ENCODE assay signal across 11 mouse cellular contexts in the genomic region with DNA sequence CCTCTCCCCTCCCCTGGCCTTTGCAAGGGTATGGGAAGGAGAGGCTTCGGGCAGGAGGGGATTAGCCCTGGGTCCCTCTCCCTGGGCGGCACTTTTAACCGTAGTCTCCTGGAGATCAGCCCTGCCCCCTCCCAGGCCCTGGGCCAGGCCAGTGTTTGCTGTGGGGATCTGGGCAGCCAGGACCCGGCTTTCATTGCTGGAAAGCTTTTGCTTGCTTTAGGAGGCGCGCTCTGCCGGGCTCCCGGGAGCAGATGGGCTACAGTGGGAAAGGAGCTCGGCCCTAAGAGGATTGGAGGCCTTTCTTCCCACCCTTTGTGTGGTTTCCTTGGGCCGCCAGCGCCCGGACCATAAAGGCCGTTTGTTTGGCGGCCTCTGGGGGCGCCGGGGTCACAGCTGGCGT. TPM values are rescaled to one million over a fixed set of nuclear protein-coding genes. Genes with fewer than 3 reads are reported as not detected.
A peak's percentile ranks its signal among the peaks of the same experiment; 100 is the strongest.
DNase-seq lines count a peak whose midpoint lies in the region; ATAC-seq lines count a peak whose summit lies in the region.
"Had no signal": no experiment of that assay in that cellular context is flagged by ENCODE, and none has a peak within 500 bp of the region (broad histone marks: within the 10 kb centered on the region; RNA-seq: fewer than 3 reads in every experiment).

No protein-coding gene starts in this region.

- ATAC-seq in heart, embryonic 15.5 days (replicated peaks; ENCODE audit: insufficient number of reproducible peaks, insufficient read depth, low FRiP score, low read depth): no peak
- no peak for ATAC-seq in heart, embryonic 12.5 days (ENCODE audit: insufficient number of reproducible peaks, low FRiP score)
- no peak for ATAC-seq in limb, embryonic 11.5 days (ENCODE audit: insufficient number of reproducible peaks, low FRiP score, low TSS enrichment, low read depth)

- H3K36me3 ChIP-seq in heart, embryonic 15.5 days: no peaks in the 10 kb centered on the region
- H3K36me3 ChIP-seq in heart, embryonic 12.5 days: no peaks in the 10 kb centered on the region
- H3K36me3 ChIP-seq in forebrain, embryonic 10.5 days (replicated peaks): no peaks in the 10 kb centered on the region
- H3K36me3 ChIP-seq in limb, embryonic 11.5 days (ENCODE audit: control insufficient read depth, insufficient read depth, low read length): no peaks in the 10 kb centered on the region

- DNase-seq in forebrain, embryonic 10.5 days (ENCODE audit: extremely low spot score, low spot score): peak; percentile 59
- DNase-seq in limb, embryonic 11.5 days (ENCODE audit: low spot score): no peak
- peak; percentile 84 for DNase-seq in retina, postnatal 1 day
- no peak for DNase-seq in spleen, postnatal 36 days (ENCODE audit: low spot score in 2 of 2)
- DNase-seq in heart, postnatal 10 days: no peak
- no peak for DNase-seq in kidney, postnatal 4 days
- DNase-seq: B cell, adult 2 months; cerebellum, adult 2 months; heart, postnatal 36 days had no signal

- H3K27ac ChIP-seq in heart, embryonic 15.5 days: no peak overlapping the region
- H3K27ac ChIP-seq in heart, embryonic 12.5 days (ENCODE audit: poor library complexity, severe bottlenecking): no peak overlapping the region
- peak overlapping the region; percentile 87 for H3K27ac ChIP-seq in forebrain, embryonic 10.5 days
- no peak overlapping the region for H3K27ac ChIP-seq in limb, embryonic 11.5 days (replicated peaks; ENCODE audit: low read depth, low read length)

- peaks cover 74% of the 10 kb centered on the region for H3K27me3 ChIP-seq in heart, embryonic 15.5 days
- peaks cover 96% of the 10 kb centered on the region for H3K27me3 ChIP-seq in heart, embryonic 12.5 days (replicated peaks)
- H3K27me3 ChIP-seq in forebrain, embryonic 10.5 days (ENCODE audit: poor library complexity, severe bottlenecking): peaks cover 37% of the 10 kb centered on the region
- no peaks in the 10 kb centered on the region for H3K27me3 ChIP-seq in limb, embryonic 11.5 days (ENCODE audit: control insufficient read depth, insufficient read depth, low read length)

- H3K4me2 ChIP-seq in heart, embryonic 15.5 days: 0 out of 2 replicates have a peak overlapping the region, but pooled peaks have one; percentile 13
- H3K4me2 ChIP-seq in heart, embryonic 12.5 days: no peak overlapping the region
- peak overlapping the region; percentile 21; the same call in 1 of the 2 replicates for H3K4me2 ChIP-seq in limb, embryonic 11.5 days (ENCODE audit: low read depth, severe bottlenecking)

- peaks cover 4% of the 10 kb centered on the region; the same call in 1 of the 2 replicates for H3K4me1 ChIP-seq in heart, embryonic 15.5 days (replicated peaks)
- H3K4me1 ChIP-seq in heart, embryonic 12.5 days (replicated peaks): peaks cover 12% of the 10 kb centered on the region; the same call in 1 of the 2 replicates
- peaks cover 79% of the 10 kb centered on the region for H3K4me1 ChIP-seq in forebrain, embryonic 10.5 days
- H3K4me1 ChIP-seq in limb, embryonic 11.5 days (ENCODE audit: control insufficient read depth, insufficient read depth, low read length): peaks cover 13% of the 10 kb centered on the region

- H3K9ac ChIP-seq in heart, embryonic 15.5 days: no peak overlapping the region
- H3K9ac ChIP-seq in heart, embryonic 12.5 days: no peak overlapping the region; the same call in 1 of the 2 replicates
- H3K9ac ChIP-seq in limb, embryonic 11.5 days (ENCODE audit: low read length): peak overlapping the region; percentile 32

- no peak overlapping the region for H3K4me3 ChIP-seq in heart, embryonic 15.5 days
- H3K4me3 ChIP-seq in heart, embryonic 12.5 days: no peak overlapping the region
- peak overlapping the region; percentile 14; the same call in 1 of the 2 replicates for H3K4me3 ChIP-seq in forebrain, embryonic 10.5 days
- no peak overlapping the region for H3K4me3 ChIP-seq in limb, embryonic 11.5 days (ENCODE audit: low read depth, low read length)

- no peaks in the 10 kb centered on the region for H3K9me3 ChIP-seq in heart, embryonic 15.5 days (replicated peaks)
- H3K9me3 ChIP-seq in heart, embryonic 12.5 days (replicated peaks): no peaks in the 10 kb centered on the region
- 0 out of 2 replicates have a peak, but pooled peaks cover 3% of the 10 kb centered on the region for H3K9me3 ChIP-seq in forebrain, embryonic 10.5 days
- no peaks in the 10 kb centered on the region for H3K9me3 ChIP-seq in limb, embryonic 11.5 days (ENCODE audit: control insufficient read depth, low read length)

- intact Hi-C loops in heart, postnatal 10 days (cut with DNase I): no loop called here

- 8% methylated on average over 17 of the region's 17 CpGs for WGBS in heart, embryonic 15.5 days
- 10% methylated on average over 17 of the region's 17 CpGs for WGBS in heart, embryonic 12.5 days
- 3% methylated on average over 17 of the region's 17 CpGs for WGBS in forebrain, embryonic 10.5 days
- 6% methylated on average over 17 of the region's 17 CpGs for WGBS in limb, embryonic 11.5 days

RNA-seq across cellular contexts. Expression of gene C1qb, which starts 24.2 kb away (rescaled TPM):
- 43.1 and 60.2 TPM in 2 replicates for polyA plus RNA-seq in heart, embryonic 15.5 days (2015; fragmentation: Nextera tagmentation; extraction: Ambion mirVana)
- polyA plus RNA-seq in heart, embryonic 12.5 days (2016; fragmentation: Nextera tagmentation; extraction: Ambion mirVana): 18.8 and 19.3 TPM in 2 replicates
- polyA plus RNA-seq in forebrain, embryonic 10.5 days (2016; fragmentation: Nextera tagmentation; extraction: Ambion mirVana): 15.1 and 15.5 TPM in 2 replicates
- 16.4 and 16.5 TPM in 2 replicates for polyA plus RNA-seq in limb, embryonic 11.5 days (2014; fragmentation: Nextera tagmentation; extraction: Ambion mirVana)
- 10 to 100 TPM; 26.0 to 28.3 TPM for total RNA-seq in heart, postnatal 10 days (2021)

RNA-seq across cellular contexts. Expression of gene Ephb2, which starts 26.0 kb away (rescaled TPM):
- polyA plus RNA-seq in heart, embryonic 15.5 days (2015; fragmentation: Nextera tagmentation; extraction: Ambion mirVana): 1.3 and 3.3 TPM in 2 replicates
- polyA plus RNA-seq in heart, embryonic 12.5 days (2016; fragmentation: Nextera tagmentation; extraction: Ambion mirVana): 1.5 and 2.1 TPM in 2 replicates
- polyA plus RNA-seq in forebrain, embryonic 10.5 days (2016; fragmentation: Nextera tagmentation; extraction: Ambion mirVana): 9.5 and 9.7 TPM in 2 replicates
- polyA plus RNA-seq in limb, embryonic 11.5 days (2014; fragmentation: Nextera tagmentation; extraction: Ambion mirVana): 12.5 and 16.2 TPM in 2 replicates
- total RNA-seq in heart, postnatal 10 days (2021): 1 to 10 TPM; 1.3 to 1.4 TPM

RNA-seq across cellular contexts. Expression of gene C1qc, which starts 31.1 kb away (rescaled TPM):
- polyA plus RNA-seq in heart, embryonic 15.5 days (2015; fragmentation: Nextera tagmentation; extraction: Ambion mirVana): 23.8 and 32.9 TPM in 2 replicates
- 9.7 and 11.9 TPM in 2 replicates for polyA plus RNA-seq in heart, embryonic 12.5 days (2016; fragmentation: Nextera tagmentation; extraction: Ambion mirVana)
- 5.0 and 6.9 TPM in 2 replicates for polyA plus RNA-seq in forebrain, embryonic 10.5 days (2016; fragmentation: Nextera tagmentation; extraction: Ambion mirVana)
- polyA plus RNA-seq in limb, embryonic 11.5 days (2014; fragmentation: Nextera tagmentation; extraction: Ambion mirVana): 6.3 and 9.3 TPM in 2 replicates
- total RNA-seq in heart, postnatal 10 days (2021): 10 to 100 TPM; 17.8 to 24.8 TPM

RNA-seq across cellular contexts. Expression of gene C1qa, which starts 36.8 kb away (rescaled TPM):
- polyA plus RNA-seq in heart, embryonic 15.5 days (2015; fragmentation: Nextera tagmentation; extraction: Ambion mirVana): 30.7 and 36.8 TPM in 2 replicates
- polyA plus RNA-seq in heart, embryonic 12.5 days (2016; fragmentation: Nextera tagmentation; extraction: Ambion mirVana): 8.6 and 11.2 TPM in 2 replicates
- polyA plus RNA-seq in forebrain, embryonic 10.5 days (2016; fragmentation: Nextera tagmentation; extraction: Ambion mirVana): 4.5 TPM in 2 replicates
- polyA plus RNA-seq in limb, embryonic 11.5 days (2014; fragmentation: Nextera tagmentation; extraction: Ambion mirVana): 8.5 and 8.6 TPM in 2 replicates
- total RNA-seq in heart, postnatal 10 days (2021): 10 to 100 TPM; 25.2 to 28.0 TPM

Comparison
In these comparisons a context has a peak if more than half of its experiments do, and no peak if none do; other contexts are left out.
1. DNase-seq: peak in forebrain, embryonic 10.5 days (single experiment) and retina, postnatal 1 day (single experiment); none in limb, embryonic 11.5 days (single experiment), spleen, postnatal 36 days (0 of 2), heart, postnatal 10 days (0 of 2) and kidney, postnatal 4 days (0 of 2).